24 mouse cellular contexts compared by ENCODE assay signal in genomic region chr13:56387374-56387773, GRCm38 (mm10). TPM values are rescaled to one million over a fixed set of nuclear protein-coding genes. Genes with fewer than 3 reads are reported as not detected.
DNase-seq lines count a peak whose midpoint lies in the region; ATAC-seq and TF ChIP-seq lines count a peak whose summit lies in the region.
"Had no signal": no experiment of that assay in that cellular context is flagged by ENCODE, and none has a peak within 500 bp of the region (broad histone marks: within the 10 kb centered on the region; RNA-seq: fewer than 3 reads in every experiment).

No protein-coding gene starts in this region.

- intact Hi-C loops in heart, postnatal 14 days (cut with DNase I), result no loop called here

- H3K4me2 ChIP-seq in heart, embryonic 11.5 days, result no peak overlapping the region
- H3K4me2 ChIP-seq in lung, embryonic 14.5 days, result no peak overlapping the region
- H3K4me2 ChIP-seq in lung, embryonic 15.5 days, result no peak overlapping the region
- H3K4me2 ChIP-seq in myocyte (ENCODE audit: low read depth), result no peak overlapping the region
- H3K4me2 ChIP-seq: embryonic facial prominence, embryonic 12.5 days; hindbrain, embryonic 15.5 days; kidney, embryonic 15.5 days; limb, embryonic 12.5 days; liver, embryonic 13.5 days had no signal

- WGBS in heart, embryonic 11.5 days (ENCODE audit: insufficient replicate concordance), result 60% methylated on average over 5 of the region's 5 CpGs
- 38% methylated on average over 5 of the region's 5 CpGs for WGBS in lung, embryonic 14.5 days
- 37% methylated on average over 5 of the region's 5 CpGs for WGBS in lung, embryonic 15.5 days

- H3K9me3 ChIP-seq in heart, embryonic 11.5 days (replicated peaks; ENCODE audit: control insufficient read depth, low read length), result no peaks in the 10 kb centered on the region
- H3K9me3 ChIP-seq in lung, embryonic 14.5 days (ENCODE audit: low read depth, low read length), result no peaks in the 10 kb centered on the region
- no peaks in the 10 kb centered on the region for H3K9me3 ChIP-seq in lung, embryonic 15.5 days
- H3K9me3 ChIP-seq: embryonic facial prominence, embryonic 12.5 days; hindbrain, embryonic 15.5 days; liver, embryonic 13.5 days had no signal

- no peak overlapping the region for H3K4me3 ChIP-seq in heart, embryonic 11.5 days (ENCODE audit: low read depth, low read length)
- no peak overlapping the region for H3K4me3 ChIP-seq in lung, embryonic 14.5 days (ENCODE audit: low read depth, low read length)
- H3K4me3 ChIP-seq in lung, embryonic 15.5 days, result no peak overlapping the region
- no peak overlapping the region for H3K4me3 ChIP-seq in myocyte
- H3K4me3 ChIP-seq: embryonic facial prominence, embryonic 12.5 days; hindbrain, embryonic 15.5 days; kidney, embryonic 15.5 days; limb, embryonic 12.5 days; liver, embryonic 13.5 days had no signal

- no peak for ATAC-seq in heart, embryonic 11.5 days (replicated peaks; ENCODE audit: insufficient number of reproducible peaks, low FRiP score, low TSS enrichment)
- ATAC-seq in lung, embryonic 14.5 days (ENCODE audit: insufficient read depth), result peak; percentile 73
- ATAC-seq in lung, embryonic 15.5 days (ENCODE audit: borderline replicate concordance, extremely low read depth, low FRiP score, low TSS enrichment), result peak; percentile 60
- ATAC-seq: Patski had no signal

- TF ChIP-seq POLR2A in myocyte (IDR thresholded peaks at IDR 0.05; ENCODE audit: insufficient read length, low read depth), result no peak

- no peaks in the 10 kb centered on the region for H3K36me3 ChIP-seq in heart, embryonic 11.5 days (ENCODE audit: control insufficient read depth, insufficient read depth, low read length)
- H3K36me3 ChIP-seq in lung, embryonic 14.5 days (ENCODE audit: insufficient read depth), result no peaks in the 10 kb centered on the region
- no peaks in the 10 kb centered on the region for H3K36me3 ChIP-seq in lung, embryonic 15.5 days
- H3K36me3 ChIP-seq in myocyte (ENCODE audit: control insufficient read depth, insufficient read depth), result no peaks in the 10 kb centered on the region
- H3K36me3 ChIP-seq: embryonic facial prominence, embryonic 12.5 days; hindbrain, embryonic 15.5 days; kidney, embryonic 15.5 days; limb, embryonic 12.5 days; liver, embryonic 13.5 days had no signal

- peak; percentile 23 to 38 for DNase-seq in heart, postnatal 14 days
- peak; percentile 69 for DNase-seq in lung, embryonic 14.5 days
- DNase-seq in lung, adult 18-20 months, result no peak
- DNase-seq in spleen, adult 18-20 months, result no peak
- DNase-seq in right cerebral cortex, postnatal 10 days (ENCODE audit: low spot score in 2 of 2), result no peak
- DNase-seq: adrenal gland, postnatal 36 days; cerebellum, adult 8-10 months; layer of hippocampus, adult 9-11 months; liver, embryonic 13.5 days; thymus, adult 18-20 months had no signal

- TF ChIP-seq CTCF in lung, embryonic 14.5 days (IDR thresholded peaks at IDR 0.05; ENCODE audit: low read depth), result no peak

- H3K79me2 ChIP-seq in myocyte (ENCODE audit: control insufficient read depth, insufficient read depth), result no peaks in the 10 kb centered on the region

- no peaks in the 10 kb centered on the region for H3K27me3 ChIP-seq in heart, embryonic 11.5 days (ENCODE audit: control insufficient read depth, insufficient read depth, low read length)
- no peaks in the 10 kb centered on the region for H3K27me3 ChIP-seq in lung, embryonic 14.5 days (ENCODE audit: insufficient read depth, low read length)
- H3K27me3 ChIP-seq in lung, embryonic 15.5 days, result no peaks in the 10 kb centered on the region
- H3K27me3 ChIP-seq in myocyte (ENCODE audit: control insufficient read depth, insufficient read depth, insufficient read length), result no peaks in the 10 kb centered on the region
- H3K27me3 ChIP-seq: embryonic facial prominence, embryonic 12.5 days; hindbrain, embryonic 15.5 days; kidney, embryonic 15.5 days; limb, embryonic 12.5 days; liver, embryonic 13.5 days; Patski had no signal

- H3ac ChIP-seq in myocyte (ENCODE audit: control insufficient read depth, insufficient read length), result no peak overlapping the region

- H3K9ac ChIP-seq in heart, embryonic 11.5 days (ENCODE audit: low read depth, low read length), result no peak overlapping the region
- H3K9ac ChIP-seq in lung, embryonic 14.5 days, result no peak overlapping the region
- no peak overlapping the region for H3K9ac ChIP-seq in lung, embryonic 15.5 days
- H3K9ac ChIP-seq: embryonic facial prominence, embryonic 12.5 days; hindbrain, embryonic 15.5 days; kidney, embryonic 15.5 days; limb, embryonic 12.5 days; liver, embryonic 13.5 days had no signal

- H3K4me1 ChIP-seq in heart, embryonic 11.5 days (ENCODE audit: control insufficient read depth, insufficient read depth, low read length), result no peaks in the 10 kb centered on the region
- peaks cover 4% of the 10 kb centered on the region for H3K4me1 ChIP-seq in lung, embryonic 14.5 days (ENCODE audit: insufficient read depth)
- peaks cover 16% of the 10 kb centered on the region; the same call in 1 of the 2 replicates for H3K4me1 ChIP-seq in lung, embryonic 15.5 days
- H3K4me1 ChIP-seq: embryonic facial prominence, embryonic 12.5 days; liver, embryonic 13.5 days had no signal

- H3K27ac ChIP-seq in heart, embryonic 11.5 days (ENCODE audit: low read depth, low read length), result no peak overlapping the region
- no peak overlapping the region for H3K27ac ChIP-seq in lung, embryonic 14.5 days (ENCODE audit: low read depth)
- peak overlapping the region; percentile 19; the same call in 1 of the 2 replicates for H3K27ac ChIP-seq in lung, embryonic 15.5 days
- H3K27ac ChIP-seq: embryonic facial prominence, embryonic 12.5 days; hindbrain, embryonic 15.5 days; kidney, embryonic 15.5 days; limb, embryonic 12.5 days; liver, embryonic 13.5 days had no signal

TF ChIP-seq in myocyte, 11 proteins besides CTCF, POLR2A, EP300 and RAD21:
- TF ChIP-seq USF1 (IDR thresholded peaks at IDR 0.05; ENCODE audit: low read depth), result peak; percentile 7
- no peak for TF ChIP-seq MAX (IDR thresholded peaks at IDR 0.05; ENCODE audit: low read depth)

RNA-seq across cellular contexts. Expression of gene Gm3045, which starts 39.0 kb away (rescaled TPM):
- total RNA-seq in heart, postnatal 14 days (2021), result not detected
- polyA plus RNA-seq in heart, embryonic 11.5 days (2014; fragmentation: Nextera tagmentation; extraction: Ambion mirVana), result not detected in 2 replicates
- polyA plus RNA-seq in lung, embryonic 14.5 days (2014; fragmentation: Nextera tagmentation; extraction: Ambion mirVana), result not detected in 2 replicates
- not detected in 2 replicates for polyA plus RNA-seq in lung, embryonic 15.5 days (2015; fragmentation: Nextera tagmentation; extraction: Ambion mirVana)
- not detected for polyA plus RNA-seq in myocyte (2012; fragmentation: generic; extraction: Trizol)
- total RNA-seq: adrenal gland, postnatal 36 days; left cerebral cortex, adult 8-10 months; megakaryocyte-erythroid progenitor cell, adult 5-6 weeks had no signal
- polyA plus RNA-seq: cortical plate, adult 2 months; embryonic facial prominence, embryonic 12.5 days; forebrain, embryonic 16.5 days; heart, embryonic 16.5 days; hindbrain, embryonic 15.5 days; kidney, embryonic 15.5 days; limb, embryonic 12.5 days; liver, embryonic 13.5 days; neural tube, embryonic 14.5 days; Patski had no signal

RNA-seq across cellular contexts. Expression of gene Slc25a48, which starts 50.8 kb away (rescaled TPM):
- under 1 TPM in 1 of 2 experiments, not detected in 1; 0.07 TPM for total RNA-seq in heart, postnatal 14 days (2021)
- 0.04 TPM in 1 of 2 replicates, not detected in the other for polyA plus RNA-seq in heart, embryonic 11.5 days (2014; fragmentation: Nextera tagmentation; extraction: Ambion mirVana)
- 0.19 and 0.22 TPM in 2 replicates for polyA plus RNA-seq in lung, embryonic 14.5 days (2014; fragmentation: Nextera tagmentation; extraction: Ambion mirVana)
- polyA plus RNA-seq in lung, embryonic 15.5 days (2015; fragmentation: Nextera tagmentation; extraction: Ambion mirVana), result 0.14 and 0.26 TPM in 2 replicates
- polyA plus RNA-seq in myocyte (2012; fragmentation: generic; extraction: Trizol), result not detected
- total RNA-seq: megakaryocyte-erythroid progenitor cell, adult 5-6 weeks had no signal
- polyA plus RNA-seq: forebrain, embryonic 16.5 days; hindbrain, embryonic 15.5 days; neural tube, embryonic 14.5 days had no signal

Comparison
In these comparisons a context has a peak if more than half of its experiments do, and no peak if none do; other contexts are left out.
1. DNase-seq: peak in heart, postnatal 14 days (2 of 2) and lung, embryonic 14.5 days (single experiment); none in lung, adult 18-20 months (0 of 2), spleen, adult 18-20 months (0 of 2) and right cerebral cortex, postnatal 10 days (0 of 2).